Mouse (Mus musculus) lung, adult 2 months (tissue): Measurements from ENCODE around the gene Gpr34.

Experiments
- CTCF ChIP-seq: fragments of 200-500 bp; IDR thresholded peaks from 2 replicates; pipeline ENCODE4 v1.5.1; 2011; ENCODE audit warnings: mild to moderate bottlenecking, low read length, control low read depth; ENCODE audit not compliant: insufficient read depth
- POLR2A ChIP-seq: fragments of 200-500 bp; IDR thresholded peaks from 2 replicates; pipeline ENCODE4 v1.6.1; 2011; ENCODE audit warnings: low read depth, mild to moderate bottlenecking, control low read depth, low read length, borderline replicate concordance; ENCODE audit errors: extremely low read depth

GRCm38 (mm10) chrX:13638894-13639293, 7.0 kb downstream of the Gpr34 start:
- TF ChIP-seq POLR2A, result no peak
- TF ChIP-seq CTCF, result no peak
